Comparison of ENCODE assay signal across 11 mouse cellular contexts in genomic region chr5:136487397-136488093, GRCm38 (mm10).
DNase-seq lines count a peak whose midpoint lies in the region; ATAC-seq and TF ChIP-seq lines count a peak whose summit lies in the region.
"Had no signal": no experiment of that assay in that cellular context is flagged by ENCODE, and none has a peak within 500 bp of the region (broad histone marks: within the 10 kb centered on the region; RNA-seq: fewer than 3 reads in every experiment).

No protein-coding gene starts in this region.

- H3K36me3 ChIP-seq in heart, embryonic 11.5 days (ENCODE audit: control insufficient read depth, insufficient read depth, low read length), result no peaks in the 10 kb centered on the region
- peaks cover 8 to 15% of the 10 kb centered on the region in 2 experiments; a peak in 3 of 4 replicates for H3K36me3 ChIP-seq in MEL (ENCODE audit: control insufficient read depth in 1 of 2, insufficient read depth in 2 of 2, low read length in 2 of 2)
- H3K36me3 ChIP-seq in forebrain, embryonic 16.5 days (ENCODE audit: control insufficient read depth, insufficient read depth), result no peaks in the 10 kb centered on the region
- H3K36me3 ChIP-seq in thymus, adult 2 months (ENCODE audit: control insufficient read depth, insufficient read depth, low read length), result peaks cover 20% of the 10 kb centered on the region
- no peaks in the 10 kb centered on the region for H3K36me3 ChIP-seq in kidney, adult 2 months (ENCODE audit: control insufficient read depth, insufficient read depth, low read length)

- no peak overlapping the region for H3K4me2 ChIP-seq in heart, embryonic 11.5 days
- H3K4me2 ChIP-seq in forebrain, embryonic 16.5 days (ENCODE audit: low read length), result no peak overlapping the region
- H3K4me2 ChIP-seq: limb, embryonic 12.5 days had no signal

- H3K9me3 ChIP-seq in heart, embryonic 11.5 days (replicated peaks; ENCODE audit: control insufficient read depth, low read length), result no peaks in the 10 kb centered on the region
- no peaks in the 10 kb centered on the region for H3K9me3 ChIP-seq in MEL (replicated peaks; ENCODE audit: insufficient read depth, low read length)
- H3K9me3 ChIP-seq in forebrain, embryonic 16.5 days (ENCODE audit: control insufficient read depth, low read length), result no peaks in the 10 kb centered on the region
- H3K9me3 ChIP-seq: limb, embryonic 12.5 days had no signal

- TF ChIP-seq CTCF in MEL (IDR thresholded peaks at IDR 0.05 in 2 of 3, conservative IDR thresholded peaks at IDR 0.05 in 1 of 3; ENCODE audit: control insufficient read depth in 1 of 3, insufficient read depth in 1 of 3, low read depth in 2 of 3, low read length in 3 of 3, poor library complexity in 1 of 3, severe bottlenecking in 1 of 3), result no peak
- TF ChIP-seq CTCF in thymus, adult 2 months (IDR thresholded peaks at IDR 0.05; ENCODE audit: borderline replicate concordance, control insufficient read depth, extremely low read depth, insufficient read depth, low read length, poor library complexity), result no peak
- no peak for TF ChIP-seq CTCF in kidney, adult 2 months (conservative IDR thresholded peaks at IDR 0.05; ENCODE audit: insufficient read depth, insufficient read length, low read depth, low read length)

- H3K9ac ChIP-seq in heart, embryonic 11.5 days (ENCODE audit: low read depth, low read length), result no peak overlapping the region
- H3K9ac ChIP-seq in MEL (ENCODE audit: control insufficient read depth, low read depth, low read length, poor library complexity, severe bottlenecking), result no peak overlapping the region
- no peak overlapping the region for H3K9ac ChIP-seq in forebrain, embryonic 16.5 days (replicated peaks; ENCODE audit: low read depth, low read length)
- H3K9ac ChIP-seq: limb, embryonic 12.5 days had no signal

- H3K4me3 ChIP-seq in heart, embryonic 11.5 days (ENCODE audit: low read depth, low read length), result no peak overlapping the region
- no peak overlapping the region for H3K4me3 ChIP-seq in MEL (ENCODE audit: control insufficient read depth in 1 of 2, insufficient read depth in 1 of 2, low read depth in 2 of 2, low read length in 2 of 2)
- no peak overlapping the region for H3K4me3 ChIP-seq in forebrain, embryonic 16.5 days (replicated peaks; ENCODE audit: low read length)
- no peak overlapping the region for H3K4me3 ChIP-seq in thymus, adult 2 months (ENCODE audit: control insufficient read depth, insufficient read depth, low read length)
- no peak overlapping the region for H3K4me3 ChIP-seq in kidney, adult 2 months (ENCODE audit: insufficient read depth, low read depth, low read length)
- H3K4me3 ChIP-seq: limb, embryonic 12.5 days had no signal

- H3K27ac ChIP-seq in heart, embryonic 11.5 days (ENCODE audit: low read depth, low read length), result 0 out of 2 replicates have a peak overlapping the region, but pooled peaks have one; percentile 10
- H3K27ac ChIP-seq in MEL (ENCODE audit: control insufficient read depth, low read depth, low read length), result no peak overlapping the region
- H3K27ac ChIP-seq in forebrain, embryonic 16.5 days (ENCODE audit: low read length), result peak overlapping the region; percentile 57
- H3K27ac ChIP-seq in thymus, adult 2 months (ENCODE audit: control insufficient read depth, insufficient read depth, low read length), result no peak overlapping the region
- H3K27ac ChIP-seq in kidney, adult 2 months (ENCODE audit: insufficient read depth, low read depth, low read length), result no peak overlapping the region
- H3K27ac ChIP-seq: limb, embryonic 12.5 days; macrophage had no signal

- H3K27me3 ChIP-seq in heart, embryonic 11.5 days (ENCODE audit: control insufficient read depth, insufficient read depth, low read length), result no peaks in the 10 kb centered on the region
- no peaks in the 10 kb centered on the region for H3K27me3 ChIP-seq in MEL (ENCODE audit: control insufficient read depth in 1 of 2, insufficient read depth in 2 of 2, low read length in 2 of 2)
- H3K27me3 ChIP-seq in forebrain, embryonic 16.5 days (replicated peaks; ENCODE audit: control insufficient read depth, insufficient read depth, low read length), result no peaks in the 10 kb centered on the region
- H3K27me3 ChIP-seq in thymus, adult 2 months (ENCODE audit: control insufficient read depth, insufficient read depth, low read length), result no peaks in the 10 kb centered on the region
- H3K27me3 ChIP-seq in kidney, adult 2 months (replicated peaks; ENCODE audit: control insufficient read depth, insufficient read depth, low read length), result no peaks in the 10 kb centered on the region
- H3K27me3 ChIP-seq: CH12.LX; limb, embryonic 12.5 days had no signal

- DNase-seq in heart, adult 18-20 months, result no peak
- peak; percentile 39 for DNase-seq in MEL (ENCODE audit: low read depth, low spot score)
- DNase-seq in left cerebral cortex, postnatal 14 days (ENCODE audit: low spot score in 2 of 2), result peak; percentile 63 to 73
- no peak for DNase-seq in thymus, adult 2 months
- DNase-seq in kidney, adult 2 months, result no peak
- DNase-seq: kidney, adult 11 months had no signal

- 55% methylated on average over 11 of the region's 11 CpGs for WGBS in heart, embryonic 11.5 days (ENCODE audit: insufficient replicate concordance)
- WGBS in forebrain, embryonic 16.5 days, result 53% methylated on average over 11 of the region's 11 CpGs
- 53% methylated on average over 11 of the region's 11 CpGs for WGBS in thymus, adult 2 months
- WGBS in kidney, adult 2 months, result 67% methylated on average over 11 of the region's 11 CpGs

- no peak for TF ChIP-seq POLR2A in MEL (IDR thresholded peaks at IDR 0.05; ENCODE audit: control insufficient read depth in 1 of 2, insufficient read depth in 1 of 2, low read depth in 1 of 2, low read length in 2 of 2, poor library complexity in 1 of 2)
- TF ChIP-seq POLR2A in thymus, adult 2 months (IDR thresholded peaks at IDR 0.05; ENCODE audit: control insufficient read depth, extremely low read depth, insufficient read depth, low read length, poor library complexity), result no peak
- no peak for TF ChIP-seq POLR2A in kidney, adult 2 months (IDR thresholded peaks at IDR 0.05; ENCODE audit: low read depth, low read length)

- intact Hi-C loops in left cerebral cortex, postnatal 14 days (cut with DNase I), result loop anchor here (5.0 kb wide), 1 partner anchor 80 kb away; the partner anchor contains the start of gene Cux1

- H3K79me2 ChIP-seq in MEL (ENCODE audit: control insufficient read depth, insufficient read depth, low read length, poor library complexity), result peaks cover 46% of the 10 kb centered on the region

- ATAC-seq in heart, embryonic 11.5 days (replicated peaks; ENCODE audit: insufficient number of reproducible peaks, low FRiP score, low TSS enrichment), result no peak
- peak; percentile 87 for ATAC-seq in forebrain, embryonic 16.5 days

- peak; percentile 26 to 35; a peak in 2 of 4 replicates for TF ChIP-seq EP300 in MEL (IDR thresholded peaks at IDR 0.05; ENCODE audit: low read depth in 1 of 2, low read length in 2 of 2)

- TF ChIP-seq RAD21 in MEL (IDR thresholded peaks at IDR 0.05; ENCODE audit: low read depth, low read length), result no peak

- peaks cover 28% of the 10 kb centered on the region for H3K4me1 ChIP-seq in heart, embryonic 11.5 days (ENCODE audit: control insufficient read depth, insufficient read depth, low read length)
- peaks cover 11 to 17% of the 10 kb centered on the region in 2 experiments for H3K4me1 ChIP-seq in MEL (ENCODE audit: control insufficient read depth in 1 of 2, insufficient read depth in 2 of 2, low read length in 2 of 2)
- peaks cover 24% of the 10 kb centered on the region for H3K4me1 ChIP-seq in forebrain, embryonic 16.5 days (replicated peaks; ENCODE audit: control insufficient read depth, insufficient read depth, low read length)
- 0 out of 2 replicates have a peak, but pooled peaks cover 2% of the 10 kb centered on the region for H3K4me1 ChIP-seq in thymus, adult 2 months (replicated peaks; ENCODE audit: control insufficient read depth, insufficient read depth, low read length)
- H3K4me1 ChIP-seq in kidney, adult 2 months (ENCODE audit: control insufficient read depth, insufficient read depth, low read length), result peaks cover 4% of the 10 kb centered on the region; the same call in 1 of the 2 replicates

TF ChIP-seq in MEL, 35 proteins besides CTCF, POLR2A, EP300 and RAD21:
- no peak for TF ChIP-seq USF2 (IDR thresholded peaks at IDR 0.05; ENCODE audit: borderline replicate concordance in 1 of 2, insufficient read depth in 1 of 2, low read depth in 1 of 2, low read length in 2 of 2)
- peak; percentile 43 for TF ChIP-seq TAL1 (IDR thresholded peaks at IDR 0.05; ENCODE audit: low read length)
- TF ChIP-seq ETS1 (IDR thresholded peaks at IDR 0.05; ENCODE audit: low read depth, low read length), result peak; percentile 38; the same call in 1 of the 2 replicates
- TF ChIP-seq TCF12 (IDR thresholded peaks at IDR 0.05; ENCODE audit: low read depth, low read length), result peak; percentile 49; the same call in 1 of the 2 replicates
- no peak for TF ChIP-seq NELFE (IDR thresholded peaks at IDR 0.05; ENCODE audit: low read depth, low read length)
- no peak for TF ChIP-seq JUND (IDR thresholded peaks at IDR 0.05; ENCODE audit: low read depth, low read length)
- TF ChIP-seq ZKSCAN1 (IDR thresholded peaks at IDR 0.05; ENCODE audit: low read depth, low read length), result no peak
TF ChIP-seq in MEL: peak in this region for 3.

Comparison
In these comparisons a context has a peak if more than half of its experiments do, and no peak if none do; other contexts are left out.
1. H3K27ac ChIP-seq: peak in heart, embryonic 11.5 days (single experiment) and forebrain, embryonic 16.5 days (single experiment); none in MEL (single experiment), thymus, adult 2 months (single experiment) and kidney, adult 2 months (single experiment).
2. DNase-seq: peak in MEL (single experiment) and left cerebral cortex, postnatal 14 days (2 of 2); none in heart, adult 18-20 months (0 of 2), thymus, adult 2 months (single experiment) and kidney, adult 2 months (single experiment).